Mouse (Mus musculus): ENCODE measurements at regions not wholly inside any gene's neighbourhood (a gene's known extent, or its start where the extent isn't known, plus 50 kb on each side); places are given as distances from the start of the nearest gene placed in this dataset.

DNA sequence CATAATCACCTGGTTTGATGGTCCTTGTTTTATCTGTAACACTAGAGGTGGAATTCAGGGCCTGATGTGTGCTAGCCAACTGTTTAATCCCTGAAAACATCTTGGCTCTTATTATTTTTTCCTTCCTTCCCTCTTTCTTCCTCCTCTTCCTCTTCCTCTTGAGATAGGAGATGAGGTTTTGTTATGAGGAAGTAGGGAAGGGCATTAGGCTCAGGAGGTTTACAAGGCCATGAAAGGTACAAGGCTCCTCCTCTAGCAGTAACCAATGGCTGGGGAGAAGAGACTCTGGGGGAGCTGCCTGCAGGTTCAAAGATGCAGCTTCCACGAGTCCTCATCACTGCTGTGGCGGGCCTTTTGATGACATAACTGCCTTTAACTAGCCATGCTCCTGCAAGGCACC is 98.6 kb upstream of the Chd2 start:
- ATAC-seq (ENCODE audit: poor library complexity, severe bottlenecking): peak; percentile 54

DNA sequence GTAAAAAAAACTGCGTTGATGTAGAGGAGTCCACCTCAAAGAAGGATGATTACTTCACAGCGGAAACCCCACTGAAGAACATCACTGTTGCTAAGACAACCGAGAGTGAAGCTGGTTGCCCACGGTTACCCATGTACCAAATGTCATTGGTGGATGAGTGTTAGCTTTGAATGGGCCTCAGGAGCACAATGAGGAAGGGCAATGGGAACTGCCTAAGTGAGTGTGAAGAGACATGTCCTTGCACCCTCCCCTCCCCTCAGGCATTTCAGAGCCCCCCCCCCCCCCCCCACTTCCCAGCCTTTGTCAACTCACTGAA is 96.1 kb upstream of the Chd2 start:
- ATAC-seq (ENCODE audit: poor library complexity, severe bottlenecking): no peak

DNA sequence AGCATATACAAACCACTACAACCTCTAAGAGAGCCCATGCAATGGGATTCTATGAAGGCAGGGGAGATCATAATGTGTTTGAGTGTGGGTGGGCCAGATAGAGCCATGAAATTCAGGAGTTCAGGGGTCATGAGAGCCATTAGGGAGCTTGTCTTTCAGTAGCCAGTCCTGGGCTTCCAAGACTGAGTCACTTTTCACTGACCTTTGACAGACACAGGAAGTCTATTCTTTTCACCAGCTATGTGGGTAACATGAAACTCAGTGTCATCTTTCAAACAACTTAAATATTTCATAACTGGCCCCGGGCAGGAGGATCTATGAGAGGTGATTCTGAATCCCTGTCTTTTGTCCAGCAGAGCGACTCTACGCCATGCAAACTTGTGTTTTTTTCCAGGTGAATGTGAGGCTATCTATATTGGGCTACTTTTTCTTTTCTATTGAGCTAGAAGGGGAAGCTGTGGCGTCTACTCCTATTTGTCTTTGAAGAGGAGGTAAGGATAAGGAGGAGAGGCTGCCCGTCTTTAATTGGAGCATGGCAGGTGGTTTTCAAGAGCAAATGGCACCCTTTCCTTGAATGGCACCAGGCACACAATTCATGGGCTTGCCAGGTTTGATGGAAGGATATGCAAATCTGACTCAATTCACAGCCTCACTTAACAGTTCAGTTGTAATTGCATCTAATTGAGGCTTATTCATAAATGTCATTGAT is 95.6 kb upstream of the Chd2 start:
- ATAC-seq (ENCODE audit: poor library complexity, severe bottlenecking): no peak

DNA sequence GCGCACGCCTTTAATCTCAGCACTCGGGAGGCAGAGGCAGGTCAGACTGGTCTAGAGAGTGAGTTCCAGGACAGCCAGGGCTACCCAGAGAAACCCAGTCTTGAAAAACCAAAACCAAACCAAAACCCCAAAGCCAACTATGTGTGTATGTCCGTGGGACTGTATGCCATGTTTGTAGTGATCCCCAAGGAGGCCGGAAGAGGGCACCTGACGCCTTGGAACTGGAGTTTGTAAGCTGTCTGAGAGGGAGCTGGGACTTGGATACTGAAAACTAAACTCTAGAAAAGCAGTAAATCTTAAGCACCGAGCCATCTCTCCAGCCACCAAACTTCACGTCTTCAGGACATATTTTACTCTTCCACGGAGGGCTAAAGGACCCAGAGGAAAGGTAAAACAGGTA is 93.8 kb upstream of the Chd2 start:
- no peak for ATAC-seq (ENCODE audit: poor library complexity, severe bottlenecking)

DNA sequence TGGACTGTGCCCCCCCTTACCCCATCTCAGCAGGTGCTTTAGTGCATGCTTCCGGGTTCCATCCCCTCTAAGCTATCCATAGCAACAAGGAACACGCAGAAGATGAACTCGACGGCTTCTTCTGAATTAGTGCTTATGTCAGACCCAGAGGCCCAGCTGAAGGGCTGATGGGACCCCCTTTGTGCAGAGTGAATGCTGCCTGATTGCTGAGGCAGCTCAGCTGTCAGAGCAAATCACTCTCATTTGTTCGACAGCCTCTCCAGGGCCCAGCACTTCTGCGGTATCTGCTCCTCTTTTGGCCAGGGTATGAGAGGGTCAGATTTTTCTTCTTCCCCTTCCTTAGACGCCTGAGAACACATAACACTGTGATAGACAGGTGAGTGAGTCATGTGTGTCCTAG is 89.2 kb upstream of the Chd2 start:
- no peak for ATAC-seq (ENCODE audit: poor library complexity, severe bottlenecking)

DNA sequence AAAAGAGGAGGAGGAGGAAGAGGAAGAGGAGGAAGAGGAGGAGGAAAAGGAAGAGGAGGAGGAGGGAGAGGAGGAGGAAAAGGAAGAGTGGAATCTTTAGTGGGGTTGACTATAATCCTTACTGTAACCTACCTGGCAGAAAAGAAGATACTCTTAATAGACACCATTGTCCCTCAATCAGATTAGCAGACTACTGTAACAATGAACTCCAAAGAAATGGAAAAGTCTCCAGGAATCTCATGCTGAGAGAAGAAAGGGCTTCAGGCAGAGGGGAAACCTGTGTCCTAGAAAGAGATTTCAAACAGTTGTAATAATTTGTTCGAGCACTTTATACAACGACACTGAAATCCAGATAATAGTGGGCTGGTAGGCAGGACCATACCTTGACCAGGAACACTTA is 87.6 kb upstream of the Chd2 start:
- ATAC-seq (ENCODE audit: poor library complexity, severe bottlenecking): no peak

DNA sequence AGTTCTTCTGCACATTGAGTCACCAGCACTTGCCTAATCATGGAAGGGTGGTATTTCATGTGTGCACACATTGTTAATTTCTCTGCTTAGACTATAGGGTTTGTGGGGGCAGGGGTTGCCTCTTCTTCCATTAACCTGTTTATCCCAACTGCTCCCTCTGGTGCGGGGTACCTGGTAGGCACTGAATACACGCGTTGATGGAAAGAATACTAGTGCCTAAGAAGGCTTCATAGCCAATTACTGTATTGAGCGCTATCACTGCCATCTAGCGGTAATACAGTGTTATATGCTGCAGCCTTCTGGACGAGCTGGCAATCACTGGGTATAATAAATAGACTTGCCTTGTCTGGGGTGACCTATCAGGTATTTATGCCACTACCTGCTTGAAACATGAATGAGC is 86.4 kb upstream of the Chd2 start:
- ATAC-seq (ENCODE audit: poor library complexity, severe bottlenecking): peak; percentile 99

DNA sequence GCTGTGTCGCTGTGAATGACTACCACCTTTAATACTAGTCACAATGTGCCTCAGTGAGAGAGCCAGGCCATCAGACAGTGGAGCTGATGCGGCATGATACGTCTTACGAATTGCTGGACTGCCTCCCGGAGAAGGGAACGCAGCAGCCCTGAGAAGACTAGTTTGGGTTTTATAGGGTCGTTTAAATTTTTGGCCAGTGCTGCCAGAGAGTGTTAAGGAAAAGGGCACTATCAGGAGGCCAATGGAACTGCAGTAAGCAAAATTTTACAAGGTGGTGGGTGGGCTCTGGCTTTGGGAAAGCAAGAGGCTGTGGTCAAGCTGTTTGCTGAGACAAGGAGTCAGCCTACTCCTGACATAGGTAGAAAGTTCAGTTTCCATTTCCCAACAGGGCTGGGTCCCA is 84.7 kb upstream of the Chd2 start:
- ATAC-seq (ENCODE audit: poor library complexity, severe bottlenecking): no peak

DNA sequence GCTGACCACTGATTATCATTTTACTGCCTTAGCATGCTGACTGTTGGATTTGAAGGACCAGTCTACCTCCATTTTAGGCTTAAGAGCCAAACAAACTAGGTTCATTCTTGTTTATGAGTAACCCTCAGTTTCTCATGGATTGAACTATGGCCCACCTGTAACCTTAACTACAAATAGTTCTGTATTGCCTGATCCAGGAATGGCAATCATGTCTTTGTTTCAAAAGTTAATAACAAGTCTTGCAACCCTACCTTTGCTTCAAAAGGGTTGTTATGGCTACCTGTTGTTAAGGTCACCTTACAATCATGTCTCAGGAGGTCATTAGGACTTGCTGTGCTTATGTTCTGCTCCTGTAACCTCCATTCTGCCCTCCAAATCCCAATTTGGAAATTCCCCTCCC is 84.0 kb upstream of the Chd2 start:
- ATAC-seq (ENCODE audit: poor library complexity, severe bottlenecking): no peak

DNA sequence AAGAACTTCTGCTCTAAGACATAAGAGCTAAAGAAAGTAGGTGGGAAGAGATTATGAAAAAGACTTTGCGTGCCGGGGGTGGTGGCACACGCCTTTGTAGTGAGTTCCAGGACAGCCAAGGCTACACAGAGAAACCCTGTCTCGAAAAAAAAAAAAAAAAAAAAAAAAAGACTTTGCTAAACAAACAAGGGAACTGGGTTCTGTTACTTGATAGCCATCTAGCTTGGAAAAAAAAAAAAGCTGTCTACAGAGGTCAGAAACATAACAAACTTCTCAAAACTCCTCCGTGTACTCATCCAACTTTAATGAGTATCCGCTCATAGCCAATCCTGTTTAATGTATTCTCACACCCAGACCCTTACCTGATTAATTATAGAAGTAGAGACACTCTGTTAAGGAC is 83.4 kb upstream of the Chd2 start:
- no peak for ATAC-seq (ENCODE audit: poor library complexity, severe bottlenecking)

DNA sequence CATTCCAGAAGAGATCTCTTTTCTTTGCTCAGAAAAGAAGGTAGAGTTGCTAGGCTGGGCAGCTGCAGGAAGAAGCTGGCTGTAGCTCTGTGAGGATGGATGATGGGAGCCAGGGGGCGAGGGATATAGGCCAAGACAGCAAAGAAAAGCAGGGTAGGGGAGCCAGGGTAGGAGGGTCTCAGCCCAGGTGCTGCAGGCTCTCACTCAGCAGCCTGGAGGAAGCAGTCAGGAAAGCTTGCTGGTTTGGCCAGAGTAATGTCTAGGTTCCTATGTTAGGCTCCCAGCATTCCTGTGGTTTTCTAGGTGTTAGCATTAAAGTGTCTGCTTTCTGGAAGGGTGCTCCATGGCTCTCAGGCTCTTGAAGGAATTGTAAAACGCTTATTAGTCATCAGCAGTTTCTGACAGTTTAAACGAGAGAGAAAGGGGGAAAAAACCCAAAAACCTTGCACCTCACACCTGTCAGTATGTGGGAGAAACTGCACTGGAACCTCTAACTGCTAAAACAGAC is 82.5 kb upstream of the Chd2 start:
- ATAC-seq (ENCODE audit: poor library complexity, severe bottlenecking): no peak

DNA sequence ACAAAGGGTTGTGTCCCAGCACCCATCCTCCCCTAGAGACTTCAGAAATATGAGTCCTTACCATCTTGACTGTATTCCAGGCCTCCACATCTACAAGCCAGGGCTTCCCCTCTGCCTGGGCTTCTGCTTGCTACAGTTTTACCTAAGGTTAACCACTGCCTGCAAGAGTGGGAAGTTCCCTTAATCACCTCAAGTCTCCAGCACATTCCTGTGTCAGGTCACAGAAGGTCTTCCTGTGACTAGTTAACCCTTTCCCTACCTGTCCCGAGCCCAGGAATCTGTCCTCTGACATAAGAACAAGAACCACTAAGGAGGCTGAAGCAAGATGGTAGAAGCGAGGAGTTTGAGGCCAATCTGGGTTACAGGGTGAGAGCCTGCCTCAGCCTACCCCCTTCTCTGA is 80.8 kb upstream of the Chd2 start:
- no peak for ATAC-seq (ENCODE audit: poor library complexity, severe bottlenecking)

DNA sequence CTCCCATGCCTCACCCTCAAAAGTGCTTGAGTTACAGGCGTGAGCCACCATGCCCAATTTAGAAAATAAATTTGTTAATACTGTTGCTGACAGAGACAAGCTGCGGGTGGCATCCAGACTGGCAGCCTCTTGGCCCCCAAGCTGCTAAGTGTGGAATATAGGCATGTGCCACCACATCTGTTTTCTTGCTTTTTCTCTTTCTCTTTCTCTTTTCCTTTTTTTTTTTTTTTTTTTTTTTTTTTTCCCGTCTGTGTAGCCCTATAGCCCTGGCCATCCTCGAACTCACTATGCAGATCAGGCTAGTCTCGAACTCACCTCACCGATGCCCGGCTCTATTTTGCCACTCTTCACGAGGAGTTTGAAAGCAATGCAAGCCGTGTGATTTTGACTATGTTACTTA is 78.7 kb upstream of the Chd2 start:
- ATAC-seq (ENCODE audit: poor library complexity, severe bottlenecking): no peak

DNA sequence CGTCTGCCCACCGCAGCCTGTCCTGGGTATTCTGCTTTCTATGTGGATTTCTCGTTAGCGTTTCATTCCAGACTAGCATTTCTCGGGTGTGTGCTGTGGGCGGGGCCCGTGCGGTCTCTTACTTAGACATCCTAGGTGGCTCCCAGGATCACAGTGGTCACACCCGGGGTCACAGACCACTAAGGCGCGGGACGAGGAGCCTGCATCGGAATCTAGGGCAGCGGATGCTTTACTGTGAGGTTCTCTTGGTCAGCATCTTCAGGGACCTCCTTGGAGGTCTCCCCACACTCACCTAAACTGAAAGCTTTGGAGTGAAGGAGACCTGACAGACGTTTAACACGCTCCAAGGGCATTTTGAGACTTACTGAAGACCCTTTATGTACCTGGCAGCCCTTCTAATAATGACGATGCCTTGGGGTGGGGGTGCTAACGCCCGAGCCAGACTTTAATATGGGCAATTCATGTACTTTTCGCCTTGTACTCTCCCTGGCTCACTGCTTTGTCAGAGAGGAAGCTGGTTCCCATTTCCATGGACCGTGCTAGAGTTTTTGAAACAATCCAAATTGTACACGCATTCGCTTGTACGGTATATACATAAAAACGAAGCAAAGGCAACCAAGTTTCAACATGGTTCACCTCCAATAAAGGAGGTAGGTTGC is 77.3 kb upstream of the Chd2 start:
- ATAC-seq (ENCODE audit: poor library complexity, severe bottlenecking): peak; percentile 7

DNA sequence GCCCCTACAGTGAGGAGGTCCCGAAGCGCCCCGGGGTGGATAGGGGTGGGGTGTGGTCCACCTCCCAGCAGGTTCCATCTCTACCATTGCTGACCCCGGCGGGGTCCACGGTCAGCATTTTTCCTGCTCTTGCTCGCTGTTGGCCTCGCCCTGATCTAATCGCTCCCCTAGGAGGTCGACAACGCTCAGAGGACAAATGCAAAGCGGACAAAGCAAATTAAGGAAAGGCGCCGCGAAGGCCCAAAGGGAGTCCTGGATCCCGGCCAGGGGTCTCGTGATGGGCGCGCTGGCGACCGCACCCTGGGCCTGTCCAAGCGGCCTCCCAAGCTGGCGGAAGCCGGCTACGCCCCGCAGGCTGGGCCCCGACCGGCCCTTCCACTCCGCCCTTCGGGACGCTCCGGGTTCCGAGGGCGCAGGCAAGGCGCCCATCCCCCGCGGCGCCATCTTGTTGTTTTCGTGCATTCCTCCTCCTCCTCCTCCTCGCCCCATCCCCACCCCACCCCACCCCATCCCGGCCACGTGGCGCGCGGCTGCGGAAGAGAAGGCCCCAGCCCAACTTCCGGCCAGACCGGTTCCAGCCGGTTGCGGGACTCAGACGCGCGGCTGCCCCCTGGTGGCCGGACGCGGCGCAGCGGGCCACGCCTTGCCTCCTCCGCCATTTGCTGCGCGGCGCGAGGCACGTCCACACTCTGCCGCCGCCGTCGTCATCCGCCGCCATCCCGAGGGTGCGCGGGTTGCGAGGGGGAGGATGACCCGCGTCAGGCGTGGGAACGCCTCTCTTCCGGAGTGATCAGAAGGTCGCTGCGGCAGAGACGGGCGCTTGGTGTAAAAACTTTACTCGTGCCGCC is 76.5 kb upstream of the Chd2 start:
- peak; percentile 84 for ATAC-seq (ENCODE audit: poor library complexity, severe bottlenecking)

DNA sequence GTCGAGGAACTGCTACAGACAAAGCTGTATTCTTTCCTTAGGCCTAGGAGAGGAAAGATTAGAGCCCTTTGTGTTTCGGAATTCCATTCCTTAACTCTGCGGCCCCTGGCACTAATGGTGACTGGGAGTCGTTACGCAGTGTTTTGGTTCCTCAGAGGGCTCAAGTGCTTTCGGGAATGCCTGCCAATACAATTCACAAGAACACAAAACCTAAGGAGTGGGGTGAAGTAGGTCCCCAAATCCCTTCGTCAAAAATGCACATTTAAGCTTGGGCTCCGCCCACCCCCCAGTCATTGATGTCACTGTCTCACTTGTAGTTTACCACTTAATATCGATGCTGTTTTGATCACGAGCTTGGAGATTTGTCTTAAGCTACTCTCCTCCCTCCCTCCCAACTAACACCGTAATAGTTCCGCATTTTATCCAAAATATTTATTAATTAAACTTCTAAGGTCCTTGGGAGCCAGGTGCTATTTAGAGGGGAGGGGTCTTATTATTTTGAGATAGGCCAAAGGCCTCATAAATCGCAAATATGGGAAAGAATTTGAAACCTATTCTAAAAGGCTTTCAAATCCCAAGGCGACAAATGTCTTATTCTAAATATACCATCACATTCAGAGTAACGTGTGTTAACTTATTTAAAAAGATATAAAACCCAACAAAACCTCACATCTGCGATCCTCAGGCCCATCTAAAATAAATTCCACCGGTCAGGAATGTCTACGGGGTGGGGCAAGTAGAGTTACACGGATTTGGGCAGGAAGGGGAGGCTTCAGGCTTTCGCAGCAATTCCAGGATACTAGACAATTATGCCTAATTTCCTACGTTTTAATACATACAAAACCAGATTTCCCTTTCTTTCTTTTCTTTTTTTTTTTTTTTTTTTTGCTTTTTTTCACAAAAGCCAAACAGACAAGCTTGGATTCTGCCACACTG is 75.6 kb upstream of the Chd2 start:
- ATAC-seq (ENCODE audit: poor library complexity, severe bottlenecking): peak; percentile 12

DNA sequence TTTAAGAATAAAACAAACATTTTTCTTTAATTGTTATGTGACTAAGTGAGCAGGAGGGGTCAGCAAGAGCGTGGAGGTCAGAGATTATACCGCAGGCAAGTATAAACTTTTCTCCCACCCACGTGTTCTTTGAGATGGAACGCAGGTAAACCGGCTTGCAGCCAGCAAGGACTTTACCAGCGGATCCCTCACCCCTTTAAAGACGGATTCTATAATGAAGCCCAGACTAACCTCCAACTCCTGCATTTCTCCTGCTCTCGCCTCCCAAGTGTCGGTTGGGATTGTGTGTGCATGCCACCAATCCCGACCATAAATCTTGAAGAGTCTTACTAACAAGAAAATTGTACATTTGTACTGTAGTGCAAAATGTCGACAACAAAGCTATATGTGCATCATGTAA is 74.4 kb upstream of the Chd2 start:
- no peak for ATAC-seq (ENCODE audit: poor library complexity, severe bottlenecking)

DNA sequence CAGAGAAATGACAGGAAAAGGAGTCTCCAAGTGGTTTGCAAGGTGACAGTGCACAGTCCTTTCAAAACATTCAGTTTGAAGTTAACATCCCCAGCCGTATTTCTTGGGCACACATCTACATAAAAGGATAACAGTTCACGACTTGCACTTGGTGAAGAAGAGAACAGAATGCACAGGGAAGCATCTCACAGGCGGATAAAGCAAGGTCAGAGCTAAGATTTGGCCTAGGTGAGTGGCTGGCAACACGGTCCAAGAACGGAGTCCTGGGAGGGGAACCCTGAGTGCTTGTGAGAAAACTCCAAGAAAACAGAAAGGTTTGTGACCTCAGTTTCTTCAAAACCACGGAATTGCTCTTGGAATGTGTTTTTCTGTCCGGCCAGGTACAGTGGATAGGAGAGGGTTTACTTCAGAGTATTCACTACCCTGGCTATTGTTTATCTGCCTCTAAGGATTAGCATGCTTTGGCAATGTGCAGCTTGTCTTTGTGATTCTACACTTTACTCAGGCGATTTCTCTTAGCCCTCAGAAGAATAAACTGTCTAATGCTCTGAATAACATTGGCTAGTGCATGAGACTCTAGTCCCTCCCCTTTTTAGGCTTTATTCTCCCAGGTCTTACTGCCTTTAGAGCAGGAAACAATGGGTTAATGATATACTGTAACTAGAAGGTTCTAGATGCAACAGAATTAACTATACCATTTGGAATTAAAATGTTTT is 73.4 kb upstream of the Chd2 start:
- no peak for ATAC-seq (ENCODE audit: poor library complexity, severe bottlenecking)

DNA sequence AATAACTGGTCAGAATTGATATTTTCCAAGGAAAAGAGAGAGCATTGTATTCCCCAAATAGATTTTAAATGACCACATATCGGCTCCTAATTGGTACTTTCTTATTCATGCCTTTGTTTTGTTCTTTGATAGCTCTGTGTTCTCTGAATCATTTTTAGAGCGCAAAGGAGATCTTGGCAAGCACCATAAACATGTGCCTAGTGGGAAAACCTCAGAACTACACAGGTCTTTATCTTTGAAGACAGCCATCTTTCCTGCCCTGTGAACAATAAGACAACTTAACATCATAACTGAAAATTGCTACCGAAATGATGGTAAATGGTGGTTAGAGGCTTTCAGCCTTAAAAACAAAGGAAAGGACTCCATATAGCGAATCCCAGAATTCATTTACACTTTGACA is 72.7 kb upstream of the Chd2 start:
- ATAC-seq (ENCODE audit: poor library complexity, severe bottlenecking): no peak

DNA sequence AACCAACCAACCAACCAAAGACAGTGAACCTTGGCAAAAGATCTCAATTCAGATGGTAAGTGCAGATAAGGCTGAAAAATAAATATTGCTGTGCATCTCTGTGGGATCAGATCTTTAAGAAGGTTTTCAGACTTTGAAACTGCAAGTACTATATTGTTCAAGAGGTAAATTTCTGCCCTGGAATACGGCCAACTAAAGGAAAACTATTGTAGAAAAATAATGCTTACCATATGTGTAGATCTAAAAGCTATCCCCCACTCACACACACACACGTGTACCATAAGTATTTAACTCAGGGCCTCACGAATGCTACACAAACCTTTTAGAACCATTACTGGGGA is 71.1 kb upstream of the Chd2 start:
- ATAC-seq (ENCODE audit: poor library complexity, severe bottlenecking): no peak
